Mouse (Mus musculus): ENCODE data around the gene Ppcs.
A peak's percentile ranks its signal among the peaks of the same experiment; 100 is the strongest.

Ppcs gene

DNA sequence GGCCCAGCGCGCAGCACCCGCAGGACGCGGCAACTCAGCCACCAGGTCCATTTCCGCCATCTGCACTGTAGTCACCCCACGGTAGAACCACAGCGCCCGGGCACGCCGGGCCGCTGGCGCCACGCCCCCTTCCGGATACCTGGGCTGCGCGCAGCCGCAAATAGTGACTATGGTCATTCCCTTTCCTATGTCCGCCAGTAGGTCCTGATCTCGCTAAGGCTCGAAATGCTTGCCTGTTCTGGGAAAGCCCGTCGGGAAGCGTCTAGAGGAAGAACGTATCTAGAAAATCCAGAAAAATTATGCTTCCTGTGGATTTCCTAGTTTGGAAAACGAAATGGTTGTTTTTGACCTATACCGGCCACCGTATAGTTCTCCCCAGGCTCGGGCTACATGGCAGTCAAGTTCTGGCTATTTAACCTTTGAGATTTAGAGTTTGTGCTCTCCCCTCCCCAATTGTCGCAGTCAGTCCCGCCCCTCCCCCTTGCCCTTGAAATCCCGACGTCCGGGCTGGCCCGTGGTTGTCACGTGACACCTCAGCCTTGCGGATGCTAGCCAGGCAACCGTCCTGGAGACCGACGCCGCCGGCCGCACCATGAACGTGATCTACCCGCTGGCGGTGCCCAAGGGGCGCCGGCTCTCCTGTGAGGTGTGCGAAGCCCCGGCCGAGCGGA, at the start of gene Ppcs, which contains the start of gene Zmynd12:
Gene Ppcs (minus strand): TSS at position 127 of the 671 bp plus-strand sequence.
Gene Zmynd12 (plus strand): TSS at position 521 of the 671 bp plus-strand sequence.
- DNase-seq (ENCODE audit: low spot score in 2 of 2): peak; percentile 75 to 77

DNA sequence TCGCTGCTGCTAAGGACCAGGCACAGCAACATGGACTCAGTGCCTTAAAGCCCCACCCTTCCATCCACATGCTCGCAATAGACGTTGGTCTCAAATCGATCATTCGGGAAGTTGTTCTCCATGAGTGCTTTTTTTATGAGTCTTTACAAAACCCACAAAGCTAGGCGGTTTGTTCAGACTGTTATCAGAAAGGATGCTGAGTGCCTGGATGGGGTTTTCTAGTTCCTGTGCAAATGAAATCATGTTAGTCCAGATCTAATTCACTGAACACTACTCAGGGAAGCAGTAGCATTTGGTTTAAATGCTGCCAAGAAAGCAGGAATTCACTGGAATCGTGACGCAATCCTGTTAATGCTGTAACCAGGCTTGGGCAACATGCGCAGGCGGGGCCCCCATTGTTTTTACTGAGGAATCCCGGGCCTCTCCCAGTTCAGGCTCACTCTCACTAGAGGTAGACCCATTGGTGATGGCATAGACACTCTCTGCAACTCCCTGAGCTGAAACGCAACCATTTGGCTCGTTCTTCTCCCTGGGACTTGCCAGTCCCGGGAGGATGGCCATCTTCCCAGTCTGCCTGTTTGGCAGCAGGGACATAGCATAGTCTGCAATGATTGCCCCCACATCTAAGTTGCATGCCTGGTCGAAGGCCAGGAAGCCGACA, 45.6 kb upstream of the Ppcs start:
- no peak for DNase-seq (ENCODE audit: low spot score in 2 of 2)

DNA sequence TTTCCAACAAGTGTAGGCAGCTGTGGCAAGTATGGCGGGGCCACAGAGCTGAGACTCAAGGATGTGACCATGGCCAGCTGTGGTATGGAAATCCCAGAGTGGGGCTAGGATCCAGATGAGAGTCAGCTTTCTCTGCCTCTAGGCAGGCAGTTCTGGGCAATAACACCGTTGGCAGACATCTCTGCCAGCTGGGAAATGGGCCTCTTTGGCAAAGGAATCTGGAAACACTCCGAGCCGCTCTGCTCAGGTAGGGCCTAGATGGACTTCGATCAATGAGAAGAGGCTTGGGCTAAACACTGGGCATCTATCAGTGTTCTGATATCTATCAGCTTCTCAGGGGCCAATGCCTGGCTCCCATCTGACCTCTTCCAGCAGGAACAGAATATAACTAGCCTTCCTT, 43.6 kb upstream of the Ppcs start:
- DNase-seq (ENCODE audit: low spot score in 2 of 2): no peak

DNA sequence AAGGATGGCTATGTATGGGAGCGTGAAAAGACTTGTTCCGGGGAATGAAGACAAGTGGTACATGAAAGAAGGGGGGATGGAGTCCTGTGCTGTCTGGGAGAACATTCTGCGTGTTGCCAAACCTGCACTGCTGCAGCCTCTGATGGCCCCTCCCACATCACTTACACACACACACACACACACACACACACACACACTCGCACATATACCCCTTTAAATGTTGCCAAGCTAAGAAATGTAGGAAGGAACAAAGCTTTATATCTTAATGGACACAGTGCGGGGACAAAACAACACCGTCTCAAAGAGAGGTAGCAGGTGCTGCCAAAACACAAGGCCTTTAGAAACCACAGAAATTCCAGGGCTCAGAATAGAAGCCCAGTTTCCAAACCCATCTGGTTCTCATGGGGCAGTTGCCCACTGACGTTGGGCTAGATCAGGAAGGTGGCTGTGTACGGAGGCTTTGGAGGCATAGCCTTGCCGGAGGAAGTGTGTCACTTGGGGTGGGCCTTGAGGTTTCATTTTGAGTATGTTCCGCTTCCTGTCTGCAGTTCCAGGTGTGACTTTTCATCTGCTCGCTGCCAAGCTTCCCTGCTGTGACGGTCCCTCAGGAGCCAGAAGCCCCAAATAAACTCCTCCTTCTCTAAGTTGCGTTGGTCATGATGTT, 41.7 kb upstream of the Ppcs start:
- DNase-seq (ENCODE audit: low spot score in 2 of 2): no peak

DNA sequence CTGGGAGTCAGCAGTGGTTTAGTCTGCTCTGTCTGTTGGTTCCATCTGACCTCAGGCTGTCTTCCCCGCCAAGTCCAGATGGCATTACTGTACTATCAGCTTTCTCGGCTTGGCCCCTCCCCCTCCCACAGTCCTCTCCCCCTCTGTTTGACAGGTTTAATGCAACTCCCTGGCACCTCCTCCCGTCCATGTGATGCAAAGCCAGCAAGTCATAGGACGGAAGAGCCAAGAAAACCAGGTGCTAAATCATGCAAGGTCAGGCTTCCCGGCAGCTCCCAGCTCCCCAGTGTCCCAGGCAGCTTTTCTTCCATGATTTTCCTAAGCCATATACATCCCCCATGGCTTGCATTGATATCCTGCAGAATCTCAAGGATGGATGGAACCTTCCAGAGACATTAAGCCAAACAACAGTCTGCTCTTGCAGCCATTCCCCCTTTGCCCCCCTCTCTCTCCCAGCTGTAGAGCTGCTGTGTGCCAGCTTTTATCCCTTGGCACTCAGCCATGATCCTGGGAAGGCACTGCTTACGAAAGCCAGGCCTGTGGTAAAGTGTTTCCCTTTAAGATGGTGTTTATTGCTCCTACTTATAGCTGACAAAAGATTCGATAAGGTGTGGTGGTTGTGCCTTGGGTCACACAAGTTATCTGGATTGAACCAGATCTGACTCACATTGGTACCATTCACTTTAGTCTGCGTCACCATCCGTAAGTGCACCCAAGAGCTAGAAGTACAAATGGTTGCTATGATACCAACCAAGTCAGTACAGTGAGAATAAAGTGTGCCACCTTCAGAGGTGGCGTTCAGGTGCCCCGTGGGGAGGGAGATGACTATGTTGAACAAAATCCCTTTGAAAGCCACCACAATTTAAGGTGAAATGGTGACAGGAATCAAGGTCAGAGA, 40.9 kb upstream of the Ppcs start:
- DNase-seq (ENCODE audit: low spot score in 2 of 2): no peak

DNA sequence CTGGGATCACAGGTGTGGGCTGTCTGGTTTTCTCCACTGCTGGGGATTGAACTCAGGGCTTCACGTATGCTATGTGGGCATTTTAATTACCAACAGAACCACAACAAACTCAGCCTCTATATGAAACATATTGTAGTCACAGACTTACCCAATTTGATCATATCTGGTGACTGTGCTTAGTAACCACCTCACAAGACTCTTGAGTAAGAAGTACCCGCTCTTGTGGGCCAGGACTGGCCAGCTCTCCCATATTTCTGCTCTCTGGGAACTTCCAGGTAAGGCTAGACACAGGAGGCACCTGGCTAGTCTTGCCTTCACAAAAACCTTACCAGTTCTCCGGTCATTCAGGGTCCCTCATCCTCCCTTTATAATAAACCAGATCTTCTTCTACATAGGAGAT, 40.2 kb upstream of the Ppcs start:
- DNase-seq (ENCODE audit: low spot score in 2 of 2): no peak

DNA sequence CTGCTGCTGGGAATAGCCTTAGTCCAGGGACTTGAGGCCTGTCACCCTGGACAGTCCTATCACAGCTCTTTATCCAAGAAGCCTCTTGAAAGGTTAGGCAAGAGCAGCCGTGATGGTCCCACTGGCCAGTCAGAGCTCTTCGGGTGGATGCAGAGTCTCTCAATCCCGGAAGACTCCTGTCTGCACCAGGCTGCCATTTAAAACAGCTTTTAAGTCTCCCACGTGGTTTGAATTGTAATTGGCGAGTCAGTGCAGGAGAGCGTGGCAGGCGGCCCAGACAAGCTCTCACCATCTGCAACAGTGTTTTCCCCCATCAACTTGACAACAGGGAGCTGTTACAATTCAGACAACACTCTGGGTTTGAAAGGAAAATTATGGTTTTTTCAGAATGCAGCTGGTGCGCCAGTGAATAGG, 38.5 kb upstream of the Ppcs start:
- peak; percentile 53 to 56 for DNase-seq (ENCODE audit: low spot score in 2 of 2)

DNA sequence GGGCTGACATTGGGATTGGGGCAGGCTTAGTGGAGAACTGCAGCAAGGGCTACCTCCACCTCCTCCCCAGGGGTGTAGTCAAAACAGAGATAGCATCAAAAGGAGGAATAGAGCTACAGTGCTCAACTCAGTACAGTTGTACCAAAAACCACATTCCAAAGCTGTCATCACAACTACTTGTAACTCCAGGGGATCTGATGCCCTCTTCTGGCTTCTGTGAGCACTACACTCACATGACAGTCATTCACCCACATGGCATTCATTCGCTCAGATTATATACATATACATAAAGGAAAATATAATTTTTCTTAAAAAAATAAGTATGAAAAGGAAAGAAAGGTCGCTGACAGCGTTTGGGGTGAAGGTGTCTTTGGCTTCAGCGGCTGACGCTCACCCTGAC, 38.1 kb upstream of the Ppcs start:
- DNase-seq (ENCODE audit: low spot score in 2 of 2): peak in 1 of 2 experiments; percentile 27

DNA sequence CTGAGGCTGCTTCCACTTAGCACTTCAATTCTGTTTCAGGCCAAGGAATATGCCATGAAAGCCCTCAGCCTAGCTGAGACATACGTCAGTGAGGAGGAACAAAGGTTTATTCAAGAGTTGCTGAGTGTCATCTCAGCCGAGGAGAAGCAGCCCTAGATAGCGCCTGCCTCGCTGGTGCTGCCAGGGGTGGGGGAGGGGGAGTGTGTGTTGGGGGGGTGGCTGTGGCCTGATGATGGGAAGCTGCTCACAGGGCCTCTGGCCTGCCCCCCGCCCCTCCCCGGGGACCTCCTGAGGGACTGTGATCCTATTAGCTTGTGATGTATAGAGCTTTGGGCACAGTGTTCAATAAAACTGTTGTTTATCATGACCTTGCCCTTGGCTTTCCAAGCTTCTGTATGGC, 31.3 kb upstream of the Ppcs start:
- DNase-seq (ENCODE audit: low spot score in 2 of 2): no peak

DNA sequence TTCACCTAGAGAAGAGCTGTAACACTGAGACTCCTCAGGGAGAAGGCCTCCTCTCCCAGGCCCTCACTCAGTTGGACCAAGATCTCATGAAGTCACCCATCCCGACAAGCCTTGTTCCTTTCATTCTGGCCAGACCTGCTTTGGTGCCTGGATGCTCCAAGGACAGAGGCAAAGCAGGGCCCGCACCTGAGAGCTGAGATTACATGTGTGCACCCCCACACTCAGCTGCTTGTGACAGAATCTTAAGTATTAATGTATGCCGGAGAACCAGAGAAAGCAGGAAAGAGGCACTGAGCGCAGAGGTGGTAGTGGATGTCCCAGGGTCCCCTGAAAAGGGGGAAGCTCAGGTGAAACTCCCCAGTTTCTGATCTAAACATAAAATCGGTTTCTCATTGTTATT, 30.9 kb upstream of the Ppcs start:
- DNase-seq (ENCODE audit: low spot score in 2 of 2): no peak

DNA sequence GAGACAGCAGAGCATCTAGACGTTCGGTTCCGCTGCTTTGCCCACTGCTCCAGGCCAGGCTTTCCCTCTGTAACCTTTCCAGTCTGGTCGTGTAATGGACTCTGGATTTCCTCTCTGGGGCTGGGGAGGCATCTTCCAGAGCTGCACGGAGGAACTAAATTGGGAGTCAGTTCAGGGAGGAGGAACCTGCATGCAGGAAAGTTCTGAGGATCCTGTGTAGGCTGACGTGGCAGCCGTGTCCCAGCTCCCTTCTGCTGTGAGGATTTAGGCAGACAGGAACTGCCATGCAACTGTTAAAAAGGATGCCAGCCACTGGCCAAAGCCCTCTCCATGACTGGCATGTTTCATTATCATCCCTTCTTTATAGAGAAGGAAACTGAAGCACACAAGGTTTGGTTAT, 28.2 kb upstream of the Ppcs start:
- no peak for DNase-seq (ENCODE audit: low spot score in 2 of 2)

DNA sequence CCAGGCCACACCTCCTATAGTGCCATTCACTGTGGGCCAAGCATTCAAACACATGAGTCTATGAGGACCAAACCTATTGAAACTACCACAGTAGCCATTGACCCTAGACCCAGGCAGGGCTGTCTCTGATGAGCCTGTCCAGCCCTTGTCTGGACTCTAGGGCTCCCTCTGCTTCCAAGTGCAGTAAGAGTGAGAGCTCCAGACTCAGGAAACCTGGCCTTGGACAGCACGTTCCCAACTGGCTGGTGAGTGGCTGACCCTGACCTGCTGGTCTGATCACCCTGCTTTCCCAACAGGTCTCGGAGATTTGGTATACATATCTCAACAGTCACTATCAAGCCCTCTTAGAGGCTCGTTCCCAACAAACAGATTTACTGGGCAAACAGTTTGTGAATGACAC, 25.6 kb upstream of the Ppcs start:
- DNase-seq (ENCODE audit: low spot score in 2 of 2): no peak

DNA sequence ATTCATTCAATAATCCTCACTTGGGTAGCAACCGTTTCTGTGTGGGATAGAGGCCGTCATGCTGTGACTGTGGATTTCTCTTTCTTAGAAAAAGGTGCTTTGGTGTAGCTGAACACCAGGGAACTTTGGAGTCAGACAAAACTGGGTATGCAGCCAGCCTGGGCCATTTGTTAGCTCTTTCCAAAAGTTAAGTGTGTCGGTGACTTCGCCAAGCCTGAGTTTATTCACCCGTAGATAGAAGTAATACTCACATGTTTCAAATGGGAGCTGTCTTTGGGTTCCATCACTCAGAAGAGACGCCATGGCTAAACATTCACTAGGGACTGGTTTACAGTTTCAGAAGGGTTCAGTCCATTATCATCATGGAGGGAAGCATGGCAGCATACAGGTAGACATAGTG, 25.0 kb upstream of the Ppcs start:
- no peak for DNase-seq (ENCODE audit: low spot score in 2 of 2)

DNA sequence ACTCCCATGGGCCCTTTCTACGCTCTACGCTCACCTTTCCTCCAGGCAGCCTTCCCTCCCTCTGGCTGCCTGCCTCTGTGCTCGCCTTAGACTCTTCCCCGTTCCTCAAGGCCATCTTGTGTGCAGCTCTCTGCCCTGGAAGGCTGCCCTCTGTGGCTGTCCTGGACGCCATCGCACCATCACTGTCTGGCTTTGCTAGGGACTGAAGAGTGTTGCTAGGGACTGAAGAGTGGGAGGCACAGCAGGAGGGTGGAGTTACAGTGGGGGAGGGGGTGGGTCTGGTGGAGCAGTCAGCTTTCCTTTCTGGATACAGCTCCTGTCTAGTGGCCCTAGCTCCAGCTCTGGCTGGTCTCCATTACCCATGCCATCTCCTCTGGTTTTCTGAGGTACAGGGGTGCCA, 20.3 kb upstream of the Ppcs start:
- DNase-seq (ENCODE audit: low spot score in 2 of 2): no peak

DNA sequence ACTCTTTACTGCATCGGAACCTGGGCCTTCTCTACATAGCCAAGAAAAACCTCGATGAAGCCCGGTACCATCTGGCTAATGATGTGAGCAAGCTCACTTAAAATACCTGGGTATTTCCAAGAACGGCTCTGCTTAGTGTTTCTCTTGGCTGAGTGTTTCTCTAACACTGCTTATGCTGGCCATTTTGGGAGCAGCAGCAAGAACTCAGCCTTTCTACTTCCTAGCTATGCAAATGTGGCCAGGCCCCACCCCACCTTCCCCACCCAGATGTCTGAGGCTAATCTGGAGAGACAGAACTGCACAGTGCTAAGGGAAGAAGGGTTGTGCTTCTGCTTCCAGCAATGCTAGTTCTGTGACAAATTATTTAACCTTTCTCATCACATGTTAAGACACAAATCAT, 19.6 kb upstream of the Ppcs start:
- no peak for DNase-seq (ENCODE audit: low spot score in 2 of 2)

DNA sequence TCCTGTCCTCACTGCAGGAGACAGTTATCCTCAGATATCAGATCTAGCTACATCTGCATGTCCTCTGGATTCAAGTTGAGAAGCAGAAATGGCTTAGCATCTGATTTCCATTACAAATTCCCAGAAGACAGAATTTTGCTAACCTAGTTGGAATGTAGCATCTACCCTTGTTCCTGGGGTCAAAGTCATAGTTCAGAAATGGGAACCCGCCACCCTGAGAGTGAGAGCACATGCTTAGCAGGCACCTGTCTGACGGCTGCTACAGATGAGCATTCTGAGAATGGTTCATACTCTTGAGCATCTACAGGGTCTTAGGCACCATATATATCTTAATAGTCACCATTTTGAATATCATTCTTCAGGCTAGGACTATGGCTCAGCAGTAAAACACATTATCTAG, 15.7 kb upstream of the Ppcs start:
- DNase-seq (ENCODE audit: low spot score in 2 of 2): no peak

DNA sequence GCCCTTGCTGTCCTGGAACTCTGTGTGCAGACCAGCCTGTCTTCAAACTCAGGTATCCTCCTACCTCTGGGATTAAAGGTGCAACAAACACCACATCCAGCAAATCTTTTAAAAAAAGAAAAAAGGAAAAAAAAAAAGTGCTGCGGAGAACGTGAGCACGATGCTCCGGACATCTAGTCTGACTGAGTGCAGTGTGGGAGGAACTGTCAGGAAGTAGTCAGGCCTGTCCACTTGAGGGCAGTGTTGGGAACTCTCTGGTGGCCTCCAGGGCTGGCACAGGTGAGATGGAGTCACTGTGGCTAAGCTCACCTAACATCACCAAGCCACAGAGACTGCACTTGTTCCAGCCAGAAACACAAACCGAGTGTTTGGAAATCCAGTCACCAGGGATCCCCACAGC, 8.5 kb upstream of the Ppcs start:
- DNase-seq (ENCODE audit: low spot score in 2 of 2): no peak

DNA sequence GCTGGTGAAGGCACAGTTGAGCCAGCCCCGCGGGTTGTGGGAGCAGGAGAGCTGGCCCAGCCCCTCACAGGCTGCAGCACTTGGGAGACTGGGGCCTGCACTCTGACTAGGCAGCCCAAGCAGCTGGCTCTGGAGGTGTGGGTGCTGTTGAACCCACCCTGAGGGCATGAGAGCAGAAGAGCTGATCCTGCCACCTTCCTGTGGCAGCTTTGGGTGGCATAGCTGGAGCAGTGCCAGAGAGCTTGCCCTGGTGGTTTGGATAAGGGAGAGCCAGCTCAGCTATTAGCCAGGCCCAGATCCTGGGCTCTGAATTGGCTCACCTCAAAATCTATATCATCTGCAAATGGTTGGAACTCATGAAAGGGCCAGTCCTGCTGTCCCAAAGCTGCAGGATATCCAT, 5.5 kb upstream of the Ppcs start:
- DNase-seq (ENCODE audit: low spot score in 2 of 2): no peak

DNA sequence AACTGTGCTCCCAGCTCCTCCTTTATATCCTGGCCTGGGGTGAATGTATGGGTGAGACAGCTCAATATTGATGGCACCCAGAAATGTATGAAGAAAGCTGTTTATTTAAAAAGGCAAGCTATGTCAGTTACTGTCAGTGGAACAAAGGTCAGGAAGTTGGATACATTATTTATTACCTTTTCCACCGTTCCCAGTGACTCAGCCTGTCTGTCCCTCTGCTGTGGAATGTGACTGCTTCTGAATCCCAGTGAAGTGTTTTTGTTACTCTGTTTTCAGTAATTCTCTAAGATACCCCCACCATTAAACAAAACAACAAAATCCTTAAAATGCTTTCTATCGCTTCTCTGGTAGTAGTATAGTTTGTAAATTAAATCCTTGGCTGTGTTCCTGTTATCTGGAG, 3.4 kb upstream of the Ppcs start:
- DNase-seq (ENCODE audit: low spot score in 2 of 2): no peak

DNA sequence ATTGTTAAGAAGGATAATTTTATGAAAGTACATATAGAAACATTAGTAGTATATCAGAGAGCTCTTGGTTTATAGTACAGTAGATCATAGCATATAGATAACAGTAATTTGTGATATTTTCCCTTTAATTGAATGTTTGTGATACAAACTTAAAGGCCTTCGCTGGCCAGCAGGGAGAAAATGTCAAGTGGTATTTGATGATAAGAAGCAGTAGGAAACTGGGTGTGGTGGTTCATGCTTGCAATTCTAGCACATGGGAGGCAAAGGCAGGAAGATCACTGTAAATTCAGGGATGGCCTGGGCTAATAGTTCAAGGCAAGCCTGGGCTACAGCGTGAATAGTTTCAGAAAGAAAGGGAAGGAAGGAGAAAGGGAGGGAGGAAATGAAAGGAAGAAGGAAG, 2.9 kb upstream of the Ppcs start:
- no peak for DNase-seq (ENCODE audit: low spot score in 2 of 2)

DNA sequence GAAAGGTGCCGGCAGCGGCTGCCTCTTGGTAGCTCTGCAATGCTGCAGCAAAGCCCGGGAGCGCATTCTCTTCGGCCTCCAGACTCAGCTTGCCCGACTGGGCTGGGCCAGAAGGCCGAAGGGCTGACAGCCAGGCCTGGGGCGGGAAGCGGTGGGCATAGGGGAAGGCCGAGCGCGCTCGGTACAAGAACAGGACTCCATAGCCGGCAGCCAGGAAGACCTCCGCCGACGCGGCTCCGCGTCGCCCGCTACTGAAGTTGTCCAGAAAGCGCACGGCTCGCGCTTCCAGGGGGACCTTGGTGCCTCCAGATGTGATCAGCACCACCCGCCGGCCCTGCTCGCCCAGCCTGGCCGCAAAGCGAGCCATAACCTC, 313 bp downstream of the Ppcs start:
- DNase-seq (ENCODE audit: low spot score in 2 of 2): no peak

DNA sequence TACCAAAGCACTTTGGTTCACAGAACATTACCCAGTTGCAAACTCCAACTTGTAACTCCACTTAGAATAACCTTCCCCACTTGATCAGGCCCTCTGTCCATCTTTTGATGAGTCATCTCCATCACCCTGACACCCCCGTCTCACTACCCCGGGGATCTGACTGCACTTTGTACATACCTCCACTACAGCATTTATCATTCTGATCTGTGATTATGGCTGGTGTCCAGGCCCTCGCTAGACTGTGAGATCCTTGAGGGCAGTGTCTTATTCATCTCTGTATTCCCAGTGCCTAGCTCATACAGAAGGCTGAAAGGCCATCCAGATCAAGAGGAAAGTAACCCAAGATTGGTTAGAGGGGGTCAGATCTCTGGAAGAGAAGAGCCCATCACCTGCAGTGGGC, 1.0 kb downstream of the Ppcs start:
- no peak for DNase-seq (ENCODE audit: low spot score in 2 of 2)

Data from frontal cortex, postnatal 25 days (tissue).